Mouse (Mus musculus) heart, embryonic 13.5 days (tissue): ENCODE data around the gene Rbfox3. TPM values are rescaled to one million over a fixed set of nuclear protein-coding genes. Genes with fewer than 3 reads are reported as not detected.

Experiments
- ATAC-seq: fragments of 200-750 bp; cut with Nextera tagmentation; 2 replicates; pipeline ENCODE4 v1.8.0; 2017; ENCODE audit warnings: moderate TSS enrichment; ENCODE audit not compliant: insufficient number of reproducible peaks, low FRiP score, low TSS enrichment; ENCODE audit errors: extremely low read depth
- H3K27ac ChIP-seq: fragments of 300-500 bp; sonication (generic); replicated peaks from 2 replicates; pipeline ENCODE4 v1.5.1; 2015; ENCODE audit warnings: moderate library complexity, mild to moderate bottlenecking, inconsistent platforms
- H3K27me3 ChIP-seq: fragments of 300-500 bp; sonication (generic); replicated peaks from 2 replicates; pipeline ENCODE4 v1.6.1; 2015; ENCODE audit warnings: mild to moderate bottlenecking, inconsistent platforms
- H3K36me3 ChIP-seq: fragments of 300-500 bp; sonication (generic); 2 replicates; pipeline ENCODE4 v1.6.1; 2015; ENCODE audit warnings: mild to moderate bottlenecking, inconsistent platforms
- H3K4me1 ChIP-seq: fragments of 300-500 bp; sonication (generic); 2 replicates; pipeline ENCODE4 v1.6.1; 2015; ENCODE audit warnings: inconsistent platforms
- H3K4me2 ChIP-seq: fragments of 300-500 bp; sonication (generic); 2 replicates; pipeline ENCODE4 v1.6.1; 2015; ENCODE audit warnings: inconsistent platforms, mild to moderate bottlenecking, moderate library complexity
- H3K4me3 ChIP-seq: fragments of 300-500 bp; sonication (generic); 2 replicates; pipeline ENCODE4 v1.5.1; 2015; ENCODE audit warnings: moderate library complexity, mild to moderate bottlenecking, inconsistent platforms
- H3K9ac ChIP-seq: fragments of 300-500 bp; sonication (generic); 2 replicates; pipeline ENCODE4 v1.6.1; 2015; ENCODE audit warnings: inconsistent platforms, mild to moderate bottlenecking, moderate library complexity
- H3K9me3 ChIP-seq: fragments of 300-500 bp; sonication (generic); 2 replicates; pipeline ENCODE4 v1.6.1; 2016; ENCODE audit warnings: inconsistent platforms
- WGBS: fragments of 180-500 bp; shearing (Covaris S2); methylation state at CpG from one replicate; pipeline ENCODE4 v1.1.7; 2015; ENCODE audit warnings: mixed read lengths; 5-methylcytosine and 5-hydroxymethylcytosine counted together
- polyA plus RNA-seq: library from polyadenylated mRNA; unstranded; fragments of >200 nt; fragmentation: Nextera tagmentation; extraction: Ambion mirVana; gene quantifications from 2 replicates; pipeline ENCODE4 v1.2.1, GENCODE M21; 2015

Gene Rbfox3
- polyA plus RNA-seq, 1 experiment from 2014 or later, result 0.13 TPM

DNA sequence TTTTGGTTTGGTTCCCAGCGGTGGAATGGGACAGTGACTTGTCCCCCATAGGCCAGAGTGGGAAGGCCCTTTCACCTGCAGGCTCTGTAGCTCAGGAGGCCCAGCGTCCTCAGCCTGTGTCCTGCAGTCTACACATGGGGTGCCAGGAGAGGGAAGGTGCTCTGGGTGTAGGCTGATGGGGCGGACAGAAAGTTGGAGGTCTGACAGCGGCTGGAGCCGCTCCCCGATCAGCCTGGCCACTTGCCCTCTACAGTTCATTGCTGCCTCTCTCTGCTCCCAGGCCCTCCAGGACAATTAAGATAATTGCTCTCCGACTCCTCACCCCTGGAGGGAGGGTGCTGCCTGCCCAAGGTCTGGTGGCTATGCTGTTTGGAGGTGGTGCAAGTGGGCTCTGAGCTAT, 392.7 kb downstream of the Rbfox3 start:
- Histone ChIP-seq H3K9me3 (no peaks in the 10 kb centered on the region), H3K4me2 (no peak overlapping the region), H3K4me1 (no peaks in the 10 kb centered on the region), H3K4me3 (no peak overlapping the region), H3K36me3 (no peaks in the 10 kb centered on the region), H3K9ac (no peak overlapping the region), H3K27ac (no peak overlapping the region), H3K27me3 (peaks cover 46% of the 10 kb centered on the region)
- 53% methylated on average over 7 of the region's 7 CpGs for WGBS
- no peak for ATAC-seq

GRCm38 (mm10) chr11:118517924-118518323, 393.5 kb downstream of the Rbfox3 start:
- ATAC-seq, result no peak
- 72% methylated on average over 7 of the region's 7 CpGs for WGBS

GRCm38 (mm10) chr11:118512257-118512910, 399.0 kb downstream of the Rbfox3 start:
- Histone ChIP-seq H3K27ac (no peak overlapping the region), H3K36me3 (no peaks in the 10 kb centered on the region), H3K4me2 (0 out of 2 replicates have a peak overlapping the region, but pooled peaks have one; percentile 16), H3K4me1 (peaks cover 13% of the 10 kb centered on the region), H3K4me3 (no peak overlapping the region), H3K9ac (no peak overlapping the region), H3K27me3 (peaks cover 78% of the 10 kb centered on the region), H3K9me3 (no peaks in the 10 kb centered on the region)
- no peak for ATAC-seq
- 47% methylated on average over 15 of the region's 15 CpGs for WGBS

More at GRCm38 (mm10) chr11:118517924-118518323, 393.5 kb downstream of the Rbfox3 start:
- H3K4me1 ChIP-seq, result no peaks in the 10 kb centered on the region
- no peak overlapping the region for H3K4me2 ChIP-seq
- no peaks in the 10 kb centered on the region for H3K36me3 ChIP-seq
- no peak overlapping the region for H3K27ac ChIP-seq
- no peak overlapping the region for H3K9ac ChIP-seq
- peaks cover 50% of the 10 kb centered on the region for H3K27me3 ChIP-seq
- no peaks in the 10 kb centered on the region for H3K9me3 ChIP-seq
- no peak overlapping the region for H3K4me3 ChIP-seq

DNA sequence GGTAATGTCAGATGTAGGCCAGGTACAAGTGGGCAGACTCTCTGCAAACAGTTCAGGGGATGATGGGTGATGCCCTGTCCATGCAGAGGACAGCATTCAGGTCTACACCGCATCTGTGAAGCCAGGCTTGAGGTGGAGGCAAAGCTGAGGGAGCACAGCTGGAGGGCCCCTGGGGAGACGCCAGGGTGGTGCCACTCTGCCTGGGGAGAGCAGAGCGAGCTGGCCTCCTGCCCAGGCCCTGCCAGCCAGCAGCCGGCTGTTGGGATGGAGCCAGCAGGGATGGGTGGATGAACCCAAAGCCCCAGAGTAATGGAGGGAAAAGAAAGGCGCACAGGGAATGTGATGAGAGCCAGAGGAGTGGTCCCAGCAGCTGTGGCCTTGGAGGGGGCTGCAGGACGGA, 399.5 kb downstream of the Rbfox3 start:
- Histone ChIP-seq H3K27me3 (peaks cover 79% of the 10 kb centered on the region), H3K36me3 (no peaks in the 10 kb centered on the region), H3K9me3 (no peaks in the 10 kb centered on the region), H3K4me3 (no peak overlapping the region), H3K4me2 (0 out of 2 replicates have a peak overlapping the region, but pooled peaks have one; percentile 16), H3K27ac (no peak overlapping the region), H3K9ac (no peak overlapping the region), H3K4me1 (peaks cover 13% of the 10 kb centered on the region)
- WGBS, result 45% methylated on average over 6 of the region's 6 CpGs
- ATAC-seq, result no peak

DNA sequence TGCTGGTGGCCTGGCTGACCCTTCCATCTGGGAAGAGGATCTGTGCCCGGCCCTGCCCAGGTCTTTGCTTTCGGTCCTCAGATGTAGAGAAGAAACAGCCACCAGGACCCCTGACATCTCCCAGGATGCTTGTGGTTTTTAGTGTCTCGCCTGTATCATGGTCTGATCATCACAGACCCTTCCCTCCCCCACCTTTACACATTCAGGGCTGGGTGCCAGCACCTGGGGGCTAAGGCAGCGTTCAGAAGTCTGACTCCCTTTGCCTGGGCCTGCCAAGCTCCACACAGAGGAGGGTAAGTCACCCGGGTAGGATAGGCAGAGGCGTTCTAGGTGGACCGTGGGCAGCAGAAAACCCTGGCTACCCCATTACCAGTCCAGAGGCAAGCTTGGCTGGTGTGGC, 403.1 kb downstream of the Rbfox3 start:
- ATAC-seq, result no peak
- H3K27ac ChIP-seq, result no peak overlapping the region
- no peak overlapping the region for H3K9ac ChIP-seq
- H3K4me3 ChIP-seq, result no peak overlapping the region
- 71% methylated on average over 7 of the region's 7 CpGs for WGBS
- H3K36me3 ChIP-seq, result no peaks in the 10 kb centered on the region
- H3K9me3 ChIP-seq, result no peaks in the 10 kb centered on the region
- no peak overlapping the region for H3K4me2 ChIP-seq
- peaks cover 94% of the 10 kb centered on the region for H3K27me3 ChIP-seq
- H3K4me1 ChIP-seq, result peaks cover 18% of the 10 kb centered on the region

GRCm38 (mm10) chr11:118507904-118508303, 403.5 kb downstream of the Rbfox3 start:
- H3K9ac ChIP-seq, result no peak overlapping the region
- peaks cover 23% of the 10 kb centered on the region for H3K4me1 ChIP-seq
- 0 out of 2 replicates have a peak, but pooled peaks have one; percentile 9 for ATAC-seq
- no peak overlapping the region for H3K4me3 ChIP-seq
- H3K9me3 ChIP-seq, result no peaks in the 10 kb centered on the region
- H3K4me2 ChIP-seq, result no peak overlapping the region
- peaks cover 95% of the 10 kb centered on the region for H3K27me3 ChIP-seq
- H3K36me3 ChIP-seq, result no peaks in the 10 kb centered on the region
- no peak overlapping the region for H3K27ac ChIP-seq
- 33% methylated on average over 5 of the region's 5 CpGs for WGBS

DNA sequence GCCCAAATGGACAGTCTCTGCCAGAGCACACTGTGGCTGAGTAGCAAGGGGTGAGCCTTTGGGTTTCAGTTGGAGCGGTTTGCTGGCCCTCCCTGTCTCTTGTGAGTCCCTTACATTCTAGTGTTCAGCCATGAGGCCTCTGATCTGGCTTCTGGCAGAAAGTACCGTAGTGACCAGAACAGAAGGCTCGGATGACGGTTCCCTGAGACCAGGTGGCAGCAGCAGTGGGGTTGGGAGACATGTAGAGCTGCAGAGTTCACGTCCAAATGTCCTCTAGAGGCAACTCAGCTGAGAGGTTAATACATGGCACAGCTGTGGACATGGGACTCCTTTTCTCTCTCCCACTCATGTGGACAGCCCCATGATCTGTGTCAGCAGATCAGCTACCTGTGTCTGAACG, 404.3 kb downstream of the Rbfox3 start:
- H3K4me3 ChIP-seq, result no peak overlapping the region
- no peak overlapping the region for H3K4me2 ChIP-seq
- WGBS, result 75% methylated on average over 6 of the region's 6 CpGs
- H3K27me3 ChIP-seq, result peaks cover 95% of the 10 kb centered on the region
- H3K9ac ChIP-seq, result no peak overlapping the region
- H3K36me3 ChIP-seq, result no peaks in the 10 kb centered on the region
- H3K27ac ChIP-seq, result no peak overlapping the region
- no peak for ATAC-seq
- no peaks in the 10 kb centered on the region for H3K9me3 ChIP-seq
- H3K4me1 ChIP-seq, result peaks cover 17% of the 10 kb centered on the region

GRCm38 (mm10) chr11:118504180-118504454, 407.3 kb downstream of the Rbfox3 start:
- no peaks in the 10 kb centered on the region for H3K9me3 ChIP-seq
- H3K36me3 ChIP-seq, result no peaks in the 10 kb centered on the region
- 54% methylated on average over 5 of the region's 5 CpGs for WGBS
- no peak overlapping the region for H3K4me2 ChIP-seq
- H3K4me3 ChIP-seq, result no peak overlapping the region
- H3K27ac ChIP-seq, result no peak overlapping the region
- ATAC-seq, result no peak
- H3K4me1 ChIP-seq, result peaks cover 11% of the 10 kb centered on the region
- H3K27me3 ChIP-seq, result peaks cover 82% of the 10 kb centered on the region
- H3K9ac ChIP-seq, result no peak overlapping the region

- Histone ChIP-seq H3K4me2 (peak overlapping the region; percentile 35), H3K4me1 (peaks cover 11% of the 10 kb centered on the region), H3K9ac (peak overlapping the region; percentile 37; the same call in 1 of the 2 replicates), H3K27me3 (peaks cover 79% of the 10 kb centered on the region), H3K36me3 (no peaks in the 10 kb centered on the region), H3K4me3 (no peak overlapping the region), H3K27ac (no peak overlapping the region), H3K9me3 (no peaks in the 10 kb centered on the region)
- no peak for ATAC-seq
- WGBS, result 18% methylated on average over 34 of the region's 34 CpGs
These were observed 407.8 kb downstream of the Rbfox3 start for GRCm38 (mm10) chr11:118503418-118504179.

GRCm38 (mm10) chr11:118502990-118503389, 408.4 kb downstream of the Rbfox3 start:
- H3K4me3 ChIP-seq, result no peak overlapping the region
- no peaks in the 10 kb centered on the region for H3K9me3 ChIP-seq
- 26% methylated on average over 6 of the region's 6 CpGs for WGBS
- H3K36me3 ChIP-seq, result no peaks in the 10 kb centered on the region
- peaks cover 11% of the 10 kb centered on the region for H3K4me1 ChIP-seq
- no peak for ATAC-seq
- H3K27ac ChIP-seq, result no peak overlapping the region
- peaks cover 80% of the 10 kb centered on the region for H3K27me3 ChIP-seq
- peak overlapping the region; percentile 35; the same call in 1 of the 2 replicates for H3K4me2 ChIP-seq
- no peak overlapping the region for H3K9ac ChIP-seq

GRCm38 (mm10) chr11:118496066-118496689, 415.2 kb downstream of the Rbfox3 start:
- H3K4me2 ChIP-seq, result no peak overlapping the region
- 62% methylated on average over 20 of the region's 20 CpGs for WGBS

More at GRCm38 (mm10) chr11:118496066-118496689, 415.2 kb downstream of the Rbfox3 start:
- H3K27ac ChIP-seq, result no peak overlapping the region
- no peak overlapping the region for H3K4me3 ChIP-seq
- peaks cover 2% of the 10 kb centered on the region; the same call in 1 of the 2 replicates for H3K4me1 ChIP-seq
- H3K9me3 ChIP-seq, result no peaks in the 10 kb centered on the region
- no peak for ATAC-seq
- no peaks in the 10 kb centered on the region for H3K36me3 ChIP-seq
- no peak overlapping the region for H3K9ac ChIP-seq
- peaks cover 50% of the 10 kb centered on the region for H3K27me3 ChIP-seq
